Mouse (Mus musculus) left cerebral cortex, postnatal 25 days (tissue): ENCODE measurements at regions not wholly inside any gene's neighbourhood (a gene's known extent, or its start where the extent isn't known, plus 50 kb on each side); places are given as distances from the start of the nearest gene placed in this dataset.
"Not testable (repeated sequence)": the region's sequence is repeated elsewhere in the genome, so short reads cannot be mapped to it uniquely, and the experiment has no call there.

Experiments
- DNase-seq, 2 experiments: peaks; one replicate each; pipeline ENCODE4 v3.0.0; 2022; ENCODE audit warnings: low spot score in 2 of 2, mixed read lengths in 1 of 2
- intact Hi-C: fragments of 180-260 bp; cut with DNase I; formaldehyde crosslinking; loops from one replicate; pipeline ENCODE4 v1.15.1; 2025

DNA sequence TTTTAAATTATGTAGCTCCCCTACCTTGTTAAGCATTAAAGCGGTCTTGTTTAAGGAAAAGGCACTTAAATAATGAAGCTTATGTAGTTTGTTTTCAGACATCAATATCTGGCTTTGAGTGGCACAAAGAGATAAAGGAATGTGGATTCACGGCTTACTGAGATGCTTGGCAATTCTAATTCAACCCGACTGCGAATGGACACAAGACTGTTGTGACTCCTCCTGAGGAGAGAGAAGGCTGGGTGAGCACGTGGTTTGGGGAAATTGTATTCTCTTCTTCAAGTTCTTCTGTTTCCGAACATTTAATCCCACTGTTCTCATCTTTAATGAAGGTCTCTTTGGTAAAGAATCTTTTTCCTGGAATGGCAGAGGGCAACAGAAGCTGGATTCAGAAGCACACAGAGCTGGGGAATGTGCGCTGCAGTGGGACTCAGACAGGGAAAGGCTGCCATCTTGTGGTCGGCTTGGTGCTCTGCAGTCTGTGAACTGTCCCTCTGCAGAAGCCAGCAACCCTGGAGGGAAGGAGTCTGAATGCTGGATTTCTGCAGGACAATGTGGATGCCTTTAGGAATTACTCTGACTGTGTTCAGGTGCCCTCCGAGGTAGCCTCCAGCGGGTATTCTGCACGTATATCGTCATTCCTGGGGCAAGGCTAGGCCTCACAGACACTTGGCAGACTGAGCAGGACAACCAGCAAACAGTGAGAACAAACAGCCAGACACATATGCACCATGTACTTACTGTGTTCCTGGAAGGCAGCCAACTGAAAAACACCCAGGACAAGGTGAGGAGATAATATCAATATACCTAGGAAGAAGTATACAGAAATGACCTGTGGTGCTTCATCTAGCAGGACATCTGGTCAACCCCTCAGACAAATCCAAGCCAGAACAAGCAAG lies 54.0 kb upstream of the Pax1 start:
- peak; percentile 67 to 73 for DNase-seq
- intact Hi-C loops: loop anchor here (2.0 kb wide), 3 partner anchors 129 to 687 kb away; no protein-coding TSS in a partner anchor

DNA sequence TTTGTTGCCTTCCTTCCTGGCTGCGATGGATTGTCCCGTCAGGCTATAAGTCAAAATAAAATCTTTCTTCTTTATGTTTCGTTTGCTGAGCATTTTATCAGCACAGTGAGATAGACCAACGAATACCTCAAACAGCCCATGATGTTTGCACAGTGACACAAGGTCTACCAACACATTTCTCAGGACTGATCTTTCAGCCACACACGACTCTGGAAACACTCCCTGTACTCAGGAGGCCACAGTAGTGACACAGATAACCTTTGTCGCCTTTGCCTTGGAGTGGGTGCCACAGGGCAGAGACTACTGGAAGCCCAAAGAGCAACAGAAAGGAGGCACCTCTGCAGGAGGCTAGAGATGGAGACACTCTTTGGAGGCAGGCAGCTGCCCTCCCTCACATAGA lies 55.0 kb upstream of the Pax1 start:
- intact Hi-C loops: loop anchor here (2.0 kb wide), 3 partner anchors 128 to 686 kb away; no protein-coding TSS in a partner anchor
- no peak for DNase-seq

DNA sequence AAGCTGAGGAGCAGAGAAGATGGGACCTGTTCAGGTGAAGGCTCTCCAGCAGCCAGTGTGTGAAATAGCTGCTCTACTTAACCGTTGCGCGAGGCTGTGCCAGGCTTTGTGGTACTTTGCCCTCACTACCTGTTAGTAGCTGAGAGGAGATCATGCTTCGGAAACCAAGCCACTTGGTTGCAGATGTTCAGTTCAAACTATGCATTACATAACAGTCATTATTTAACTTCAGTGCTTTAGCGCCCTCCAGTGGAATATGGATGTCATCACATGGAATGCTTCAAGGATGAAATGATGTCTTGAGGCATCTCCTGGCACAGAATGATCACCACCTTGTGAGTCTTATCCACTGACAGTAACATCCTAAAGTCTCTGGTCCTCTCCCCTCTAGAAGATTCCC lies 56.5 kb upstream of the Pax1 start:
- intact Hi-C loops: loop anchor here (1.0 kb wide), 1 partner anchor 100 kb away; no protein-coding TSS in a partner anchor
- peak; percentile 61 to 71 for DNase-seq

DNA sequence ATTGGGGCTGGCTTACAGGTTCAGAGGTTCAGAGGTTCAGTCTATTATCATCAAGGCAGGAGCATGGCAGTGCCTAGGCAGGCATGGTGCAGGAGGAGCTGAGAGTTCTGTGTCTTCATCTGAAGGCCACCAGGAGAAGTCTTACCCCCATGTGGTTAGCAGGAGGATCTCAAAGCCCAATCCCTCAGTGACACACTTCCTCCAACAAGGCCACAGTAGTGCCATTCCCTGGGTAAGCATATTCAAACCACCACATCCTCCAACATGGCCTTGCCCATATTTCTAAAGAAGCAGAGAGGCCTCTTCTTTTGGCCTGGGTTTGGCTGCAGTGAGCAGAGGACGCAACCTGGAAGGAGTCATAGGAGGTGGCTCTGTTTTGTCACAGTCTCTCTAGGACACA lies 61.2 kb upstream of the Pax1 start:
- intact Hi-C loops: no loop called here
- no peak for DNase-seq

DNA sequence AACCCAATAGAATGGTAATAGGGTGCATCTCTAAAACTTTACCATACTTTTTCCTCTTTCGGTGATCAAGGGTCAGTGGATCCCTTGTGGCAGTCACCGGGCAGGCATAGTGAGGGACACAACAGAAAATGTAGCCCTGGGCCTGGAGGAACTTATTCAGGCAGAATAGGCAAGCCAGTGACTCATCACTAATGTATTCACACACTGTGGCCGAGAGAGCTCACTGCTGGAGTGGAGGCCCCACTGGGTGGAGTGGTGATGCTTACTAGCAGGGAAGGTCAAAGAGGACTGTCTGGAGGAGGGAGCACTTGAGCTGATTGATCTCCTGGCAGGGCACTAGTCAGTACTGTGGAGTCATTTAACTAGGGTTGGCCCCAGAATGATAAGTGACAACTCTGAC lies 62.4 kb upstream of the Pax1 start:
- intact Hi-C loops: no loop called here
- no peak for DNase-seq

DNA sequence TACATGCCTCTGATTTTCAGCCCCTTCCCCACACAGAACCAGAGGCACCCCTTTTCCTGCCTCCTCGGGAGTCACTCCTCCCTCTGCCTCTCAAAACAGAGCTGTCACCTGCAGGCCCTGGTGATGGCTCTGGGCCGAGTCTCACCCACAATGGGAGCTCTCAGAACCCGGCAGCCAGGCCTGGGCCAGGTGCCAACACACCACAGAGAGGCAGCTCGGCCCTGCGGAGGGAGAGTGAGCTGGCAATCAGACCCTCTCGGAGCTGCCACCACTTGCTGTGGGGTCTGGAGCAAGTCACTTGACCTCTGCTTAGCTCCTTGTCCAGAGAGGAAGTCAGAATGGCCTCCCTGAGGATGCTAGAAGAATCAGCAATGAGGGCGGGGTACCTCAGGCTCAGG lies 63.2 kb upstream of the Pax1 start:
- DNase-seq: peak; percentile 68 to 82
- intact Hi-C loops: no loop called here

DNA sequence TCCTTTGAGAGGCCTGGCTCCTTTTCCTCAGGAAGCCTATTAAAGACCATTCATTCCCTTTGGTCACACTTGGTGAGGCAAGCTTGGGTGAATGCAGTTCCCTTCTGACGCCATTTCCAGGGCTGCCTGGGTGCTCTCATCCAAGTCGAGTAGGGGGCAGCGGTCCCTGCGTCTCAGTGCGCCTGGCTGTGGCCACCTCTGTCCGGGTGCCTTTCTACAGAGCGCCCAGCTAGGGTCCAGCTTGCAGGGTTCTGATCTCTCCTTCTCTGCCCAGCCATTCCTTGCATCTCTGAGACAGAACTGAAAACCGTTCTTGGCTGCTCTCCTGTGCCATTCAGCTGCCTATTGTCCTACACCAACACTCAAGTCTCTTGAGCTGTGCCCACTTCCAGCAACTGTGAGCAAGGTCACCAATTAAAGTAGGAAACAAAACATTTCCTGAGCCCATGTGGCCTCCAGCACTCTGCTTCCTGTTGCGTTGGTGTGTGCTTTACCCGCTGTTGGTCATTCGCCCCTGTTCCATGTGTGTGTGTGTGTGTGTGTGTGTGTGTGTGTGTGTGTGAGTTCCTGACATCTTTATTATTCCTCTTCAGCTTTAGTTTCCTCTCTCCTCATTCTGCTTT lies 63.7 kb upstream of the Pax1 start:
- intact Hi-C loops: no loop called here
- peak in 1 of 2 experiments; percentile 8 for DNase-seq

DNA sequence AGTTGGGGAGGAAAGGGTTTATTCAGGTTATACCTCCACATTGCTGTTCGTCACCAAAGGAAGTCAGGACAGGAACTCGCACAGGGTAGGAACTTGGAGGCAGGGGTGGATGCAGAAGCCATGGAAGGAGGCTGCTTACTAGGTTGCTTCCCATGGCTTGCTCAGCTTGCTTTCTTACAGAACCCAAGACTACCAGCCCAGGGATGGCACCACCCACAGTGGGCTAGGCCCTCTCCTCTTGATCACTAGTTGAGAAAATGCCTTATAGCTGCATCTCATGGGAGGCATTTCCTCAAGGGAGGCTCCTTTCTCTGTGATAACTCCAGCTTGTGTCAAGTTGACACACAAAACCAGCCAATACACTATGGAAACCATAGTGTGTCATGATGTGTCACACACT lies 66.8 kb upstream of the Pax1 start:
- DNase-seq, intact Hi-C loops: not testable (repeated sequence)

DNA sequence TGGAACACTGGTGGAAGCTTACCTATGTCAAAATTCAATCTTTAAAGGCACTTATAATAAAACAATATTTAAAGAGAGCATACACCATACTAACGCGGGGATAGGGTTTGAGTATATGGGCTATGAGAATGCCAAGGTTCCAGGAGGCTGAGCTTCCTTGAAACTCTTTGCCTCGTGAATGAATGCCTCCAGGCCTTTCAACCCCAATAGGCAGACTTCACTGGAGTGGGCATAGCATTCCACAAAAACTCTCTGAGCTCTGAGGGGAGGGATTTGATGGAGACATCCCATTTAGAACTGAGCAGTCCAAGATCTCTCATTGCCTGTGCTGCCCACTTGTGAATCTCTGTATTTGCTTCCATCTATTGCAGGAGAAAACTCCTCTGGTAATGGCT lies 68.4 kb upstream of the Pax1 start:
- intact Hi-C loops: no loop called here
- no peak for DNase-seq

DNA sequence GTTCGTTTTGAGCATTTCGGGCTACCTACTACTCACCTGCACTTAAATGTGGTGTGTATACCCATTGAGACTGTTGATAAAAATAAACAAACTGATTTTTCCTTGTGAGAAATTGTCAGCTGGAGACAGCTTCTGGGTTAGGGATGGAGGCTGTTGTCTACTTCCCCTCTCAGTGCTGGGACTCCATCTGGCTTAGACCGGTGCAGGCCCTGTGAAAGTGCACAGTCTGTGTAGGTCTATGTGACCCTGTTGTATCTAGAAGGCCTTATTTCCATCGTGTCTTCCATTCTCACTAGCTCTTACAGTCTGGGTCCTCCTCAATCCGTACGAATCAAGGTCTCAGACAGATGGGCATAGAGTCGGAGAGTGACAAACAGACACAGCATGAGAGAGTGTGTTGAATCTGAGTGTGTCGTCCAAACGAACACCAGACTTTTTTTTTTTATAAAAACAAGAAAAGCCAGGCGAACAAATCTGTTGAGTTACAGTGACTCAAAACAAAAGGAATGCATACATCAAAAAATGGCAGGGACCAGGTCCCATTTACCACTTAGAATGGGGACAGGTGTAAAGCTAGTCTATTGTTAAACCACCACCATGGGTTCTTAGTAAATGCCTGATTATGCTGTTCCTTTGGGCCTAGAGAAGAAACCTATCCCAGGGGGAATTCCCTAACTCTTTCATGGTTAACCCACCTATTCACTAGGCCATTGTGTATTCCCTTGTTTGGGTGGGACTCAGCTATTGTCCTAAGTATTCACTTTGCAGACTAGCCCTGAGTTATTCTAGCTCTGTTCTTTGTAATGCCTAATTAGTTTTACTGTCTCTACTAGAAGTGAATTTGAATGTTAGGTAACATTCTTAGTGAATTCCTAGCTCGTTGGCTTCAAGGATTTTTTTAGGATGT lies 69.1 kb upstream of the Pax1 start:
- intact Hi-C loops: no loop called here
- no peak for DNase-seq

DNA sequence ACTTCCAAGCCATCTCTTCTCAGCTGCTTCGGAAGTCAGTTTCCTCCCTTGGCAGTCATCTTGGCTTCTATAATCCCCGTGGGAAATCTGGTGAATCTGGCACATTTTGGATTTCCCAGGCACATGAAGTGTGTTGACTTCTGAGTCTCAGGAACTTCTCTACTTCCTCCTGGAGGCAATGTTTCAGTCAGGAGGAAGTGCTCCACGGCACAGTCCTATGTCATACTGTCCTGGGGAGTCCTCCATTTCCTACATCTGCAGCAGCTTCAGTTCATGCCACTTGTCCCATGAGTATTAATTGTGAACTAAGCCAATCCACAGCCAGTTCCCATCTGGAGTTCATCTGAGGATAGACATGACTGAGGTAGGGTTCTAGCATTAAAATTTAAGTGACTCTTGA lies 78.3 kb upstream of the Pax1 start:
- no peak for DNase-seq
- intact Hi-C loops: no loop called here

DNA sequence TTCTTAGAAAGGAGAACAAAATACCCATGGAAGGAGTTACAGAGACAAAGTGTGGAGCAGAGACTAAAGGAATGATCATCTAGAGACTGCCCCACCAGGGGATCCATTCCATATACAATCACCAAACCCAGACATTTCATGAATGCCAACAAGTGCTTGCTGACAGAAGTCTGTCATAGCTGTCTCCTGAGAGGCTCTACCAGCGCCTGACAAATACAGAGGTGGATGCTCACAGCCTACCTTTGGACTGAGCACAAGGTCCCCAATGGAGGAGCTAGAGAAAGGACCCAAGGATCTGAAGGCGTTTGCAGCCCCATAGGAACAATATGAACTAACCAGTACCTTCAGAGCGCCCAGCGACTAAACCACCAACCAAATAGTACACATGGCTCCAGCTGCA lies 83.6 kb upstream of the Nkx2-2 start:
- intact Hi-C loops: no loop called here
- DNase-seq: no peak

DNA sequence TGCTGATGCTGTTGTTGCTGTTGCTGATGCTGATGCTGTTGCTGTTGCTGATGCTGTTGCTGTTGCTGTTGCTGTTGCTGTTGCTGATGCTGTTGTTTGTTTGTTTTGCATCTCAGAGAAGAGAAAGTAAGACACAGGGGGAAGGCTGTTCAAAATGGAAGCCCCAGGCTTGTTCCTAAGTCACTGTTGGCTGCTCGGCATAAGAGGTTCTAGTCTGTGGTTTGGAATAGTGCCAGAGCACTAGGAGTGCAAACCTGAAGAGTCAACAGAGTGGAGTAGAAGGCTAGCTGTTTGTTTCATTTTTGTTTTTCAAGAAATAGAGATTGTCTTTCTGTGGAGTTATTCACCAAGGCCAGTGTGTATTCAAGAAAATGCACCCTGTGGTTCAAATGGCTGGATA lies 75.1 kb upstream of the Nkx2-2 start:
- intact Hi-C loops: no loop called here
- DNase-seq: no peak

DNA sequence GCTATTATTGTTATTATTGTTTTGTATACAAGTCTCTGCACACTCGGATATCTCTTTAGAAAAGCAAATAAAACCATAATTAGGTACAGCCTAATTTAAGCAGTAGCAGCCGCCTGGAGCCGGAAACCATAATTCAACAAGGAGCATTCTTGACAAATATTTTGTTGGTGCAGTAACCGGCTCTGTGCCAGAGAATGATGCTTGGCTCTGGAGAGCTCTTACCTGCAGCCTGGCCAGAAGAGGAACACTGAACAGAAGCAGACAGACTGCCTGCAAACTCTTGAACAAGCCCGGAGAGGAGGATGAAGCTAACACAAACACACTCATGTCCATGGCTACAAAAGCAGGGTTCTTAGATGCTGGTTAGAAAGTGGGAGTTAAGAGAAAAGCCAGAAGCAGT lies 73.9 kb upstream of the Nkx2-2 start:
- intact Hi-C loops: no loop called here
- DNase-seq: no peak

DNA sequence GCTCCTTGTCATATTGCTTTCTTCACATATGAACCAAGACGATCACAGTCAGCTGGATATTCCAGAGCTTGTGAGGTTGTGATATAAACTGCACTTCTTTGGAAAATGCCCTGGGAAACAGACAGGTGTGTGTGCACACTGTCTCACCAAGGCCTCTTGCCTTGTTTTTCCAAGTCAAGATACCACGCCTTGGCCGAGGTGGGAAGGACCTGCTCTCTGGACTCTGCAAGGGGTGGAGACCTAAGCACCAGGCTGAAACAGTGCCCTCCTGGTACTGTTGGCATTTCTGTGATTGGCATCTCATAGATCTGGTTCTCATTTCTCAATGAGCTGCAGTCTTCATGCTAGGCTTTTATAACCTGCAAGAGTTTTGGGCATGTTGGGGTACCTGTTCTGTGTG lies 73.2 kb upstream of the Nkx2-2 start:
- intact Hi-C loops: no loop called here
- no peak for DNase-seq

DNA sequence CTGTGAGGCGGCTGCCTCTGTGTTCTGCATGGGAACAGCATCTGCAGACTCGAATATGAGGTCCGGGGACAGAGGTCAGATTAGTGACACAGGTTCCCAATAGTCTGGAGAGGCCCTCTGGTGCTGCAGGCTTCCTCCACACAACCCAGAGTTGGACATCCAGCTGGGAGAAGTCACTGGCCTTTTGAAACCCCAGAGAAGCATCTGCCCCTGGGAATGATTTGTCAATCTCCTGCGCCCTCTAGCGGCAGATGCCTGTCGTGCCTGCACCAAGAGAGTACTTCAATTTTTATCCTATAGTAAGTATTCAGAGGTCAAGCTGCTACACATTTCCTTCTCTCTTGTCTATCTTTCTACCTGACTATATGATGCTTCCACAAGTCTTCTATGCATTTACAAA lies 62.7 kb upstream of the Nkx2-2 start:
- intact Hi-C loops: no loop called here
- peak; percentile 35 to 45 for DNase-seq

DNA sequence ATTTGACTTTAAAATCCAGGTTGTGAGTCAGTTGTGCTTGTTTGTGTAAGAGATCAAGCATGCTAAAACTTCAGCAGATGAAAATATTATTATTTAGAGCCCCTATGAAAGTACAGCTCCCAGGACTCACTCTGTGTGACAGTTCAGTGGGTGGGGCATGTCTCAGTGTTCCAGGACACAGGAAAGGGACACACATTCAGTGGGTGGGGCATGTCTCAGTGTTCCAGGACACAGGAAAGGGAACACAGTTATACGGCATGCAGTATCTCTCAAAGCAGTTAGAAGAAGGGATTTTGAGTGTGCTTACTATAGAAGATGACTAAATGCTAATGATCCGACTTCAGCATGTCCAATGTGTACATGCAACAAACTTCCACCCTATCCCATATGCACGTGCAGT lies 60.9 kb upstream of the Nkx2-2 start:
- intact Hi-C loops: loop anchor here (5.0 kb wide), 1 partner anchor 48 kb away; no protein-coding TSS in a partner anchor

DNA sequence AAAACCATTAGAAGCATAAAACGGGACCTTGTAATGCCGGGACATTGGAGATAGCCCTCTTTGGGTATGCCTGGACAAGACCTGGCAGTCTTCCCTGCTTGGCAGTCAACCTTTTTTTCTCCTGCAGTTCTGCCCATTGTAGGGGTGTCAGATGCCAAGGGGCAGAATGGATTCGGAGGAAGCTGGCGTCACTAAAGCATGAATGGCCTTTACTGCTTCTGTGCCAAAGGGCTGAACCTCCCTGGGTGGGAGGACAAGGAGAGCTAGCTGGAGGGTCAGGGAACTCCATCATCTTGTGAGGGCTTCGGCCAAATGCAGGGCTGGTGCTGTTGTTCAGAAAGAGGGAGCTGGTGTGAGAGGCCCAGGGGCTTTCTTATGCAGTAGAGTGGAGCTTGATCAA lies 60.1 kb upstream of the Nkx2-2 start:
- intact Hi-C loops: loop anchor here (5.0 kb wide), 1 partner anchor 47 kb away; no protein-coding TSS in a partner anchor
- DNase-seq: no peak

More for the DNA sequence above, 60.9 kb upstream of the Nkx2-2 start:
- no peak for DNase-seq

DNA sequence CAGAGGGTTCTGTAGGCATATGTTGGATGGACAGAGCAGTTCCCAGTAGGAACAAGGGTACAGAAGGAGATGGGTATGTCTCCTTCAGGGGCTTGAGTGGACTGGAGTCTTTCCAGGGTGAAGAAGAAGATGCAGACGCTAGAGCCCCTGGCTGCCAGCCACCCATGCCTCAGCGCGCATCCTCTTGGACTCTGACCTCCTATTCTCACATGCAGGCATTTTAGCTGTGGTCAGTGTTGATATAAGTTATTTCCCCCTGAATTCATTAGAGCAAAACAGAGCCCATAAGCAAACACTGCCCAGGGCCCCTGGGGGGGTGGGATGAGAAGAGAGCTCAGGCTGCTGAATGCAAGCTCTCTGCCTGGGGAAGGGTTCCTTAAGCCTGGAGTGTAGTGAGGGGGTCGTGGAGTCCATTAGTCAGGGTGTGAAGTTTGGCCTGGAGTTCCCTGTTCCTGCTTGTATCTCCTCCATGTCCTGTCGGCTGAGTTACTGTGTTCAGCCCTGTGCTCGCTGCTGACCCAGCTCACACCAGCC lies 54.0 kb upstream of the Nkx2-2 start:
- DNase-seq: no peak
- intact Hi-C loops: no loop called here

DNA sequence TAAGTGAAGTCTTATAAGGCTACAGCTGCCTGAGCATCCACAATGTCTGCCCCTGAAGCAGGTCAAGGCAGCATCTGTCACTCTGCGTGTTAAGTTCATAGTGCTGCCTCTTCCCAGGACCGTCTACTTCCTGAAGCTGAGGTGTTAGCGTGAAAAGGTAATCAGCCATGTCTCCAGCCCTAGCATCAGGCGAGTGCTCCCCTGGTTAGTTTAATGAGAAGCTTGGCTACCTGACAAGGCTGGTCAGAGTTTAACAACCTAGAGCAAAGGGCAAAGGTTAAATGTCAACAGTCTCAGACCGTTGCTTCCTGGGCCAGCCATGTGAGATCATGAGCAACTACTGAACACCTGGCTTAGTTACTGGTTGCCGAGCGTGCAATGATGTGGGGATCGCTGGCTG lies 53.2 kb upstream of the Nkx2-2 start:
- DNase-seq: no peak
- intact Hi-C loops: no loop called here
